Mouse (Mus musculus): ENCODE data around the gene Mcrip2.

Mcrip2 gene

DNA sequence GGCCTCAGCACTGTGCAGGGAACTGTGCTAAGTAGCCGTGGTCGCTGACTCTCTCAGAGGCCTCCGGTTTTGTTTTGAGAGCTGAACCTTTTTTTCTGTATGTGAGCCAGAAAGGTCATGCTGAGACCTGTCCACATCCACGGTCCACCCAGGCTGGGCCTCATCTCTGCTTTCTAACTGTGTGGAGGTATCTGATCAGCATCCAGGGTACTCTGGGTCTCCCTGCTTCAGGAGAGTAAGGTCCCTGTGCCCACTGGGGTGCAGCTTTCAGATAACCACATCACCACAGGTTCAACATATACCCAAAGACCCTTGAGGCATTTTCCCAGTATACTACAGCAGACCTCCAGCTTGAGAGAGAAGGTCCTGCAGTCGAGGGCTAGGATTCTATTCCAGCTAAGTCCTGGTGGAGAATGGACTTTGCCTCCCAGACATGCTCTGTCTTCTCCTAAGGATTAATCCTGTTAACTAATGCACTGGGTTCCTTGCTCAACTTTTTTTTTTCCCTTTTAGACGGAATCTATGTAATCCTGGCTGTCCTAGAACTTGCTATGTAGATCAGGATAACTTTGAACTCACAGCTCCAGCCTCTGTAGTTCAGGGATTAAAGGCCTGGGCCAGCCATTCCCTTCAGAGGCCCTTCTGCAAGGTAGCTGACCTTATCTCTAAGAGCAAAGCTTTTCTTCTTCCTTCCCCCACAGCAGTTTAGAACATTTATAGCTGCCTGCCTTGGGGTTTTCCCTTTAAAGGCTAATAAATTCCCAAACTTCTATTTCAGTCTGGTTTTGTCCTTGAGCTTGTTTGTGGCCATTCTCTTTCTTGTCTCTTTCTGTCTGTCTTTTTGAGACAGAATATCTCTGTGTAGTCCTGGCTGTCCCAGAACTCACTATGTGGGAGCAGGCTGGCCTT is 6.6 kb downstream of the Mcrip2 start:
- ChIA-PET POLR2A (interaction anchor here (0.5 to 4.2 kb wide), 26 partner anchors 10 to 457 kb away, joined by 3 to 18 read pairs (median 4); partner anchors contain the start of genes Stub1 (in 3 of the 4), Capn15 (in 2 of the 4), Mettl26 (in 2 of the 4) and Rhbdl1 (in 2 of the 4)), CTCF (interaction anchor here (0.6 to 1.0 kb wide), 7 partner anchors 13 to 315 kb away, joined by 3 read pairs; partner anchors contain the start of gene Mettl26 (in 1 of the 4))

GRCm38 (mm10) chr17:25860832-25861703 is 7.5 kb downstream of the Mcrip2 start, which contains the start of gene Wdr90:
Wdr90 (minus strand) TSS chr17:25861501.
- POLR2A ChIA-PET = interaction anchor here (0.5 to 4.2 kb wide), 30 partner anchors 8 to 456 kb away, joined by 3 to 18 read pairs (median 4); partner anchors contain the start of genes Stub1 (in 3 of the 4), Capn15 (in 2 of the 4), Jmjd8 (in 2 of the 4) and Mettl26 (in 2 of the 4)
- CTCF ChIA-PET = interaction anchor here (0.6 to 1.1 kb wide), 7 partner anchors 14 to 316 kb away, joined by 3 to 4 read pairs (median 3); partner anchors contain the start of genes Chtf18 (in 1 of the 4), Mettl26 (in 1 of the 4) and Rpusd1 (in 1 of the 4)

- CTCF ChIA-PET = interaction anchor here in 1 of 4 experiments (1.1 kb wide), 1 partner anchor 59 kb away, joined by 4 read pairs; no protein-coding TSS in a partner anchor
- POLR2A ChIA-PET = interaction anchor here in 3 of 4 experiments (1.0 to 4.2 kb wide), 13 partner anchors 8 to 107 kb away, joined by 3 to 18 read pairs (median 5); partner anchors contain the start of genes Jmjd8 (in 2 of the 3), Rhot2 (in 2 of the 3), Mcrip2 (in 1 of the 3) and Mettl26 (in 1 of the 3)
Measured at GRCm38 (mm10) chr17:25860229-25860628, 8.3 kb downstream of the Mcrip2 start.

DNA sequence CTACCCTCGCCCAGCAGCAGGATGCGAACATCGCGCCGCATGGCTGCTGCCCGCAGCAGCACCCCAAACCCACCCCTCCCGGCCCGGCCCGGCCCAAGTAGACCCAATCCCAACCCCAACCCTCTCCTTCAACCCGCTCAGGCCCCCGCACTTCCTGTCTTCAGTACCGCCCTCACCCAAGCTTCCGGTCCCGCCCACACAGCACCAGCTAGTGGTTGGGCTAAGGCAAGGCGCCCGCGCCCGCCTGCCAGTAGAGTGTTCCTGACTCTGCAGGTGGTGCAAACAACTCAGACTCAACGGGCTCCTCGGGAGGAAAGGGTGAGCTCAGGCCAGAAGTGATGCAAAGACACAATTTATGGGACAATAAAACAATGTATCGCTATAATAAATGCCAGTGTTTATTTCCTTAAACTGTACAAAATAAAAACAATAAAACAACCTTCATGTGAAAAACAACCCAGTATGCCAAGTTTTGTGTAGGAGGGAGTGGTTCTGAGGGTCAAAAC is 24.1 kb downstream of the Mcrip2 start, which contains the start of gene Rhot2:
Gene Rhot2, minus strand, starts transcription at position 456 of the 506 bp plus-strand sequence.
- ChIA-PET POLR2A (interaction anchor here in 3 of 4 experiments (0.5 to 8.7 kb wide), 38 partner anchors 8 to 1173 kb away, joined by 3 to 114 read pairs (median 4); partner anchors contain the start of genes Mcrip2 (in 3 of the 3), Stub1 (in 3 of the 3), Jmjd8 (in 2 of the 3) and Wdr90 (in 2 of the 3)), CTCF (interaction anchor here in 3 of 4 experiments (0.6 to 1.5 kb wide), 13 partner anchors 10 to 874 kb away, joined by 3 to 9 read pairs (median 4); partner anchors contain the start of genes Stub1 (in 3 of the 3), Jmjd8 (in 1 of the 3) and Mcrip2 (in 1 of the 3))

DNA sequence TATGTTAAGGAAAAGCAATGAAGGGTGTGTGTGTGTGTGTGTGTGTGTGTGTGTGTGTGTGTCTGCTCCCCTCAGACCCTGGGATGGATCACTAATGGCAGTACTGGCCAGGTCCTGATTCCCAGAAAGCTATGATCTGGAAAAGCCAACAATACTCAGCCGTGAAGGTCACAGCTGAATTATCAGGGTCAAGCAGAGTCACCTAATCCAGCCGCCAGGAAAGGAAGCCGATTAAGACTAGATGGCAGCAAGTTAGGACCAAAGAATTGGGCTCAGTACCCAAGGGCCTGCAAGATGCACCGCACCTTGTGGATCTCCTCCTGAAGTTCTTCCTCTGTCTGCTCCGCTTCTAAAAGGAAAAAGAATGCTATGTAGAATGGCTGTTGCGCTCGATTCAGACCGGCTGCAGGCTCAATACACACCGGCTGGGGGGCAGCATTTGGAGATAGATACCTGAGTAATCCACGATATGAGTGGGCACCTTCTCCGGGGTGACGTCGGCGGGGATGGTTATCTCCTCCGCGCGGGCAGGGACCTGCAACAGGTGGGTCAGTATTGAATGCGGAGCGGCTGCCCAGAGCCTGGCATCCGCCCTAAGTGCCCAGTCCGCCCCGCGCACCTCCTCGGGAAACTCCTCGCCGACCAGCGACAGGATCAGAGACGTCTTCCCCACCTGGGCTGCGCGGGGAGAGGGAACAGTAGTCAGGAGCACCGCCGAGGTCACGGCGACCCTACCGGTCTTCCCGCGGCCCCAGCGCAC is 24.7 kb downstream of the Mcrip2 start:
- CTCF ChIA-PET = interaction anchor here in 3 of 4 experiments (0.7 to 1.5 kb wide), 10 partner anchors 11 to 165 kb away, joined by 3 to 6 read pairs (median 4); partner anchors contain the start of genes Stub1 (in 3 of the 3), Jmjd8 (in 1 of the 3) and Mcrip2 (in 1 of the 3)
- POLR2A ChIA-PET = interaction anchor here in 3 of 4 experiments (0.5 to 8.7 kb wide), 35 partner anchors 7 to 1174 kb away, joined by 3 to 114 read pairs (median 4); partner anchors contain the start of genes Mcrip2 (in 3 of the 3), Stub1 (in 3 of the 3), Jmjd8 (in 2 of the 3) and Wdr90 (in 2 of the 3)

DNA sequence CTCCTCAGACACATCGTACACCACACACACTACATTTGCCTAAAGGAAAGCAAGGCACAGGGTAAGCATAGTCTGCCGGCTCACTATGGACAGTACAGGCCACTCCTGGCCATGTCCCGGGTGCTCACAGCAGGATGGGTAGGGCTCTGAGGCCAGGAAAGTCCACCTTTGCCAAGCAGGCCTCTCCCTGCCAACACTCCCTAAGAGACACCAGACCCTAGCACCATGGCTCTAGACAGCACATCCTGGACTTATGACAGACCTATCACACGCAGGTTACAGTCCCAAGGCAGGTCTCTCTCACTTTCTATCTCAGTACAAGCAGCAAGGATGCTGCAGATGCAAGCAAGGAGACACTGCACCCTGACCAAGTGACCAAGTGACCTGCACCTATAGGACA is 25.4 kb downstream of the Mcrip2 start:
- ChIA-PET CTCF (interaction anchor here in 1 of 4 experiments (1.3 kb wide), 1 partner anchor 11 kb away, joined by 3 read pairs; the partner anchor contains the start of gene Stub1), POLR2A (interaction anchor here in 3 of 4 experiments (1.0 to 8.7 kb wide), 3 partner anchors 10 to 23 kb away, joined by 3 to 114 read pairs (median 14); partner anchors contain the start of genes Stub1 (in 2 of the 3) and Jmjd8 (in 1 of the 3))

DNA sequence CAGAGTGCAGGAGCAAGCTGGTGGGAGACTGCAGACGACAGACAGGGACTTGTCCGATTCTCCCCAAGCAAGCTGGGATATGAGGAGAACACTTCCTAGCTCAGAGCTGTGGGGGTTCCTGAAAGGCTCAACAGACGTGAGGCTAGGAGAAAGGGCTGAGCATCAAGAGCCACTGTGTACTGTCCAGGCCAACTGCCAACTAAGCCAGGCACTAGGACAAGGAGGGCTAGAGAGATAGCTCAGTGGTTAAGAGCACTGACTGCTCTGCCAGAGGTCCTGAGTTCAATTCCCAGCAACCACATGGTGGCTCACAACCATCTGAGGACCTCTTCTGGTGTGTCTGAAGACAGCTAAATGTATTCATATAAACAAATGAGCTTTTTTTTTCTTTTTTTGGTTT is 26.1 kb downstream of the Mcrip2 start:
- ChIA-PET POLR2A (interaction anchor here (0.6 to 8.7 kb wide), 7 partner anchors 9 to 352 kb away, joined by 3 to 114 read pairs (median 3); partner anchors contain the start of genes Stub1 (in 3 of the 4) and Jmjd8 (in 2 of the 4)), CTCF (interaction anchor here in 2 of 4 experiments (0.7 to 1.3 kb wide), 2 partner anchors 10 to 25 kb away, joined by 3 to 6 read pairs; partner anchors contain the start of gene Stub1 (in 1 of the 2))

DNA sequence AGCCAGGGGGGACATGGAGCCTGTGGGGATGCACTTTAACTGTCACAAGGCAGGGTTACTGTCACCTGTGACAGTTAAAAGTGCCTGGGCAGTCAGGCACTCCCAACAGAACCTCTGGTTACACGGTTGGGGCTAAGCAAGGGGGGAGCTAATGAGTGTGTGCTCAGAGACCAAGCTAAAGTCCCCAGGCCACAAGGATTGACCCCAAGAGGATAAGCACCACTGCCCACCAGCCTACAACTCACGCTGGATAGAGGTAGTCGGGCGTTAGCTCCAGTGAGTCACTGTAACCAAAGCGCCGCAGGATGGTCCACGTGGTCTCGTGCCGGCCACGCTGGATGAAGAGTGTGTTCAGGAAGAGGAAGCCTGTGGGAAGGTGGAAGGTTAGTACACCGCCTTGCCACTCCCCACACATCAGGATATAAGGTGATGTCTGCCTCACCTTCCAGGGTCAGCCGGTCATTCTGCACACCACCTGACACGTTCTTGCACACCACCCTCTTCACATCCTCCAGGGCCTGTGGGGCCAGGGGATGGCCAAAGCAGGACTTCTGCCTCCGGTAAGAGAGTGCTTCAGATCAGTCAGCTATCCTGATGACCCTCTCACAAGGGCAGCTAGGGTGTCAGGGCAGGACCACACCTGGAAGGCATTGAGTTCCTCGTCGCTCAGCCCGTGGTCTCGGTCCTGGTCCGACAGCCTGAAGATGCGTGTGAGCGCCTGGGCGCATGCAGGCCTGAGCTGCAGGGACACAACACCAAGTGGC is 27.3 kb downstream of the Mcrip2 start, which contains the start of gene Gm20683:
Gene Gm20683, minus strand, starts transcription at position 647 of the 764 bp plus-strand sequence.
- POLR2A ChIA-PET = interaction anchor here in 3 of 4 experiments (1.1 to 8.7 kb wide), 6 partner anchors 8 to 114 kb away, joined by 3 to 114 read pairs (median 4); partner anchors contain the start of genes Stub1 (in 3 of the 3), Chtf18 (in 1 of the 3), Jmjd8 (in 1 of the 3) and Rpusd1 (in 1 of the 3)
- CTCF ChIA-PET = no interaction called here

GRCm38 (mm10) chr17:25840519-25840918 is 28.0 kb downstream of the Mcrip2 start:
- CTCF ChIA-PET = no interaction called here
- POLR2A ChIA-PET = interaction anchor here in 2 of 4 experiments (0.9 to 8.7 kb wide), 6 partner anchors 9 to 31 kb away, joined by 3 to 114 read pairs (median 5); partner anchors contain the start of genes Mcrip2 (in 2 of the 2), Stub1 (in 2 of the 2) and Jmjd8 (in 1 of the 2)

DNA sequence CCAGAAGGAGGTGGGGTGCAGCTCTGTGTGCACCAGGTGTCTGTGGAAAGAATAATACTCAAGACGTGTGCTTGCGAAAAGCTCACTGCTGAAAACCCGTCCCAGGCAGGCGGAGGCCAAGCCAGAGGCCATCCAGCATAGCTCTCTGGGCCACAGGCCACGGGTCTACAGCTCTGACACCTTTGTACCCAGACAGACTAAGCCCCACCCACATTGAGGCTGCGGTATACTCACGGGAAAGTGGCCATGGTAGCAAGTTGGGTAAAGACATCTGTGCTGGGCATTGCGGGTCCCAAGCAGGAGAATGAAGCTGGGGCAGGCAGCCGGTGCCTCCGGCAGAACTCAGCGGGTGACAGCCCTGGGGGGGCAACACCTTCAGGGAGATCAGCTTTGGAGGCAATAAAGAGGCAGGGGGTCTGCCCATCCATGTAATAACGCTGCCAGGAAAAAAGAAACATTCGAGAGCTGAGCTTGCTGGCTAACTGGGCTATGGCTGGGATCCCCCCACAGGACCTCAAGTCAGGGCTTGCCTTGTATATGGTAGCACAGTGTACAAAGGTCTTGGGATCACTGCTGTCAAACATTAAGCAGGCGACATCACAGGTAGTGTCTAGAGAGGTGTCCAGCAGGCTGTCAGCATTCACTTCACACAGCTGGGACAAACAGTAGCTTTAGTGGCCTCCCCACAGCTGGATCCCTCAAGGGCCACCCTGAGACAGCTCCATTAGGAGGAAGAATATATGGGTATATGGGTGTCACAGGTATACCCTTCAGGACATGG is 28.9 kb downstream of the Mcrip2 start:
- POLR2A ChIA-PET = interaction anchor here in 2 of 4 experiments (0.8 to 2.0 kb wide), 8 partner anchors 8 to 116 kb away, joined by 3 to 5 read pairs (median 4); partner anchors contain the start of gene Mcrip2 (in 2 of the 2)

GRCm38 (mm10) chr17:25838904-25839303 is 29.7 kb downstream of the Mcrip2 start:
- ChIA-PET POLR2A (interaction anchor here in 2 of 4 experiments (1.1 to 2.0 kb wide), 5 partner anchors 9 to 116 kb away, joined by 3 to 5 read pairs (median 5); partner anchors contain the start of gene Mcrip2 (in 2 of the 2)), CTCF (no interaction called here)

More for the DNA sequence above, 28.9 kb downstream of the Mcrip2 start:
- CTCF ChIA-PET = interaction anchor here in 2 of 4 experiments (0.6 to 0.7 kb wide), 2 partner anchors 116 to 233 kb away, joined by 3 read pairs; no protein-coding TSS in a partner anchor

GRCm38 (mm10) chr17:25837533-25837932 is 31.0 kb downstream of the Mcrip2 start:
- ChIA-PET POLR2A (interaction anchor here in 2 of 4 experiments (0.6 to 2.6 kb wide), 18 partner anchors 8 to 433 kb away, joined by 3 to 11 read pairs (median 6); partner anchors contain the start of genes Jmjd8 (in 2 of the 2), Mcrip2 (in 2 of the 2), Wdr24 (in 2 of the 2) and Chtf18 (in 1 of the 2)), CTCF (interaction anchor here in 1 of 4 experiments (0.6 to 1.5 kb wide), 3 partner anchors 36 to 363 kb away, joined by 4 to 5 read pairs (median 4); no protein-coding TSS in a partner anchor)

- ChIA-PET CTCF (interaction anchor here in 1 of 4 experiments (0.6 to 1.5 kb wide), 4 partner anchors 36 to 362 kb away, joined by 4 to 5 read pairs (median 4); no protein-coding TSS in a partner anchor), POLR2A (interaction anchor here (0.6 to 2.6 kb wide), 30 partner anchors 7 to 433 kb away, joined by 3 to 11 read pairs (median 3); partner anchors contain the start of genes Jmjd8 (in 3 of the 4), Mcrip2 (in 3 of the 4), Wdr24 (in 2 of the 4) and Chtf18 (in 1 of the 4))
Measured at GRCm38 (mm10) chr17:25837076-25837410, 31.5 kb downstream of the Mcrip2 start, which contains the start of gene Rhbdl1. Rhbdl1 (minus strand) TSS chr17:25837295.

Data from embryonic stem cell, embryonic (primary cell).